Mouse (Mus musculus): ENCODE results near the gene Mad1l1.

DNA sequence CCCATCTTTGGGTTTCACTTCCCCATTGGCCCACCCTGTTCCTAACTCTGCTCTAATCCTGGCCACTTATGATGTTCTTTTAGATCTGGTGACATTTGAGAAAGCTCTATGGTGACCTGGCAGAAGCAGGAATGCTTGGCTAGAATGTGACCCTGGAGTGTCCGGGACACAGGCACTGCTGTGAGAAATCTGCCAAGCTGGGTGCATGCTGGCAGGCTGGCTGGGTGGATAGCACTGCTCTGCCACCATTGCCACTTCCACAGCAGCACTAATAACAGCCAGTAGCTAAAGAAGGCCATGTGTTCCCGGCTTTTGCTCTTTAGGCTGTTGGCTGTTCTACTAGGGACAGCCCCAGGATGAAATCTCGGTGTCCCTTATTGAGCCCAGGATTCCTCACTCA lies 265.1 kb downstream of the Mad1l1 start:
- no peak for TF ChIP-seq POLR2A (IDR thresholded peaks at IDR 0.05; ENCODE audit: low read depth, low read length)
- TF ChIP-seq CTCF (conservative IDR thresholded peaks at IDR 0.05; ENCODE audit: insufficient read depth, insufficient read length, low read depth, low read length) = no peak

All from kidney, adult 2 months (tissue).